Mouse (Mus musculus) stomach, postnatal 0 days (tissue): ENCODE measurements around the gene Cuedc1. TPM values are rescaled to one million over a fixed set of nuclear protein-coding genes. Genes with fewer than 3 reads are reported as not detected.

Experiments
- ATAC-seq: fragments of 200-750 bp; cut with Nextera tagmentation; 2 replicates; pipeline ENCODE4 v1.8.0; 2017; ENCODE audit not compliant: low FRiP score, low TSS enrichment
- DNase-seq: peaks from one replicate; pipeline ENCODE4 v3.0.0-alpha.2; 2016; ENCODE audit warnings: low spot score
- H3K27ac ChIP-seq: fragments of 300-500 bp; sonication (generic); replicated peaks from 2 replicates; pipeline ENCODE4 v1.5.1; 2014; ENCODE audit warnings: mild to moderate bottlenecking, control low read depth
- H3K27me3 ChIP-seq: fragments of 300-500 bp; sonication (generic); 2 replicates; pipeline ENCODE4 v1.6.1; 2014; ENCODE audit warnings: low read length; ENCODE audit not compliant: control insufficient read depth, insufficient read depth
- H3K36me3 ChIP-seq: fragments of 300-500 bp; sonication (generic); 2 replicates; pipeline ENCODE4 v1.6.1; 2014; ENCODE audit warnings: low read length, mixed read lengths; ENCODE audit not compliant: control insufficient read depth, insufficient read depth
- H3K4me1 ChIP-seq: fragments of 300-500 bp; sonication (generic); replicated peaks from 2 replicates; pipeline ENCODE4 v1.6.1; 2014; ENCODE audit warnings: antibody characterized with exemption; ENCODE audit not compliant: control insufficient read depth, insufficient read depth
- H3K4me2 ChIP-seq: fragments of 300-500 bp; sonication (generic); replicated peaks from 2 replicates; pipeline ENCODE4 v1.6.1; 2014; ENCODE audit warnings: low read depth, mild to moderate bottlenecking, control low read depth, moderate library complexity
- H3K4me3 ChIP-seq: fragments of 300-500 bp; sonication (generic); 2 replicates; pipeline ENCODE4 v1.5.1; 2014; ENCODE audit warnings: low read depth, low read length, control low read depth
- H3K9ac ChIP-seq: fragments of 300-500 bp; sonication (generic); 2 replicates; pipeline ENCODE4 v1.6.1; 2014; ENCODE audit warnings: mild to moderate bottlenecking, low read length, control low read depth, mixed read lengths
- H3K9me3 ChIP-seq: fragments of 300-500 bp; sonication (generic); 2 replicates; pipeline ENCODE4 v1.6.1; 2016; ENCODE audit warnings: low read length; ENCODE audit not compliant: control insufficient read depth
- CTCF ChIP-seq: IDR thresholded peaks from 2 replicates; pipeline ENCODE4 v1.5.1; 2016; ENCODE audit warnings: antibody characterized with exemption, low read depth, mild to moderate bottlenecking, moderate library complexity
- EP300 ChIP-seq: optimal IDR thresholded peaks from 2 replicates; pipeline ENCODE3; 2016; ENCODE audit warnings: antibody characterized with exemption
- whole genome bisulfite sequencing: fragments of 180-500 bp; shearing (Covaris S2); extraction: QIAGEN DNeasy Blood & Tissue Kit; methylation state at CpG from one replicate; pipeline ENCODE4 v1.1.7; 2014; 5-methylcytosine and 5-hydroxymethylcytosine counted together
- polyA plus RNA-seq: library from polyadenylated mRNA; unstranded; fragments of >200 nt; fragmentation: Nextera tagmentation; extraction: Ambion mirVana; gene quantifications from 2 replicates; pipeline ENCODE4 v1.2.1, GENCODE M21; 2015

The Cuedc1 gene
- polyA plus RNA-seq, 1 experiment from 2014 or later: 13.7 TPM

- H3K27me3 ChIP-seq: no peaks in the 10 kb centered on the region
- H3K36me3 ChIP-seq: no peaks in the 10 kb centered on the region
- peak overlapping the region; percentile 95 for H3K27ac ChIP-seq
- no peaks in the 10 kb centered on the region for H3K9me3 ChIP-seq
- TF ChIP-seq CTCF (no peak), EP300 (peak; percentile 53)
- peak overlapping the region; percentile 41 for H3K4me3 ChIP-seq
- WGBS: under 1% methylated on average over 33 of the region's 33 CpGs
- ATAC-seq (peak; percentile 74), DNase-seq (peak; percentile 74)
- peak overlapping the region; percentile 59 for H3K9ac ChIP-seq
- peaks cover 37% of the 10 kb centered on the region for H3K4me1 ChIP-seq
- H3K4me2 ChIP-seq: peak overlapping the region; percentile 66
These were observed 63.3 kb downstream of the Cuedc1 start for GRCm38 (mm10) chr11:88161051-88161581.

- Histone ChIP-seq H3K4me3 (peak overlapping the region; percentile 41), H3K4me2 (peak overlapping the region; percentile 66), H3K27ac (peak overlapping the region; percentile 95), H3K9ac (peak overlapping the region; percentile 54), H3K36me3 (no peaks in the 10 kb centered on the region), H3K4me1 (peaks cover 34% of the 10 kb centered on the region), H3K9me3 (no peaks in the 10 kb centered on the region), H3K27me3 (no peaks in the 10 kb centered on the region)
- ATAC-seq (peak; percentile 75), DNase-seq (peak; percentile 89)
- WGBS: 4% methylated on average over 12 of the region's 15 CpGs
- peak; percentile 92 for TF ChIP-seq CTCF
- no peak for TF ChIP-seq EP300
These were observed 63.9 kb downstream of the Cuedc1 start for GRCm38 (mm10) chr11:88161651-88162362.

- no peak for TF ChIP-seq CTCF
- TF ChIP-seq EP300: no peak
- Histone ChIP-seq H3K4me2 (no peak overlapping the region), H3K36me3 (no peaks in the 10 kb centered on the region), H3K27me3 (no peaks in the 10 kb centered on the region), H3K4me1 (peaks cover 34% of the 10 kb centered on the region), H3K4me3 (no peak overlapping the region), H3K27ac (0 out of 2 replicates have a peak overlapping the region, but pooled peaks have one; percentile 18), H3K9me3 (no peaks in the 10 kb centered on the region), H3K9ac (no peak overlapping the region)
- ATAC-seq: no peak
- WGBS: 59% methylated on average over 4 of the region's 4 CpGs
- no peak for DNase-seq
These were observed 64.9 kb downstream of the Cuedc1 start for GRCm38 (mm10) chr11:88162740-88163139.

GRCm38 (mm10) chr11:88164213-88164723, 66.4 kb downstream of the Cuedc1 start:
- H3K4me2 ChIP-seq: no peak overlapping the region
- no peaks in the 10 kb centered on the region for H3K36me3 ChIP-seq
- H3K9ac ChIP-seq: 0 out of 2 replicates have a peak overlapping the region, but pooled peaks have one; percentile 18
- DNase-seq: no peak
- 73% methylated on average over 7 of the region's 7 CpGs for WGBS
- peak overlapping the region; percentile 89 for H3K27ac ChIP-seq
- no peaks in the 10 kb centered on the region for H3K9me3 ChIP-seq
- H3K4me1 ChIP-seq: peaks cover 25% of the 10 kb centered on the region
- H3K4me3 ChIP-seq: no peak overlapping the region
- no peaks in the 10 kb centered on the region for H3K27me3 ChIP-seq
- no peak for ATAC-seq
- TF ChIP-seq EP300 (no peak), CTCF (no peak)

DNA sequence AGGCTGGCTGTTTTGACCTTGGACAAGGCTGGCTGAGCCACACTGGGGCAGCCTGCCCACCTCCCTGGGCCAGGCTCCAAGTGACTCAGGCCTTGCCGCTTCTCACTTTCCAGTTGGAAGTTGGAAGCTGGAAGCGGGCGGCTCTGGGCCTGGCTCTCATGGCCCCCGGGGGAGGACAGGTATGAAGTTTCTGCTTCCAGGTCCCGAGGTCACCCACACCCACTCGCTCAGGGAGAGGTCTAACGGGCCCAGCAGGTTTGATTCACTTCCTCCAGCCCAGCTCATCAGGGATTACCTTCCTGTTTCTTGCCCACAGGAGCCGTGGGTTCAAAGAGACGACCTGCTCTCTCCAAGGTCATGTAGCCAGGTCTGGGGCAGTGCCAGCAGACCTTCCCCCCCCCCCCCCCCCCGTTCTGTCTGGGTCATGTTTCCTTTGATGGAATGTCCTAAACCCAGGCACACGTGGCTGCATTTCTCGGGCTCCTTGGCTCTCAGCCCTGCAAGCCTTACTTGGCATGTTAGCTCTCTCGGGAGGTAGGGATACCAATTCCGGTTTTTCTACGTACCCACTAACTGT, 67.0 kb downstream of the Cuedc1 start:
- no peaks in the 10 kb centered on the region for H3K36me3 ChIP-seq
- no peak overlapping the region for H3K4me3 ChIP-seq
- DNase-seq: peak; percentile 66
- H3K9me3 ChIP-seq: no peaks in the 10 kb centered on the region
- ATAC-seq: peak; percentile 22
- TF ChIP-seq CTCF (no peak), EP300 (no peak)
- H3K4me1 ChIP-seq: peaks cover 21% of the 10 kb centered on the region
- no peaks in the 10 kb centered on the region for H3K27me3 ChIP-seq
- 0 out of 2 replicates have a peak overlapping the region, but pooled peaks have one; percentile 18 for H3K9ac ChIP-seq
- H3K27ac ChIP-seq: peak overlapping the region; percentile 89
- no peak overlapping the region; the same call in 1 of the 2 replicates for H3K4me2 ChIP-seq
- WGBS: 22% methylated on average over 15 of the region's 15 CpGs
